Mouse (Mus musculus) limb, embryonic 12.5 days (tissue): ENCODE data around the gene Klhdc10. TPM values are rescaled to one million over a fixed set of nuclear protein-coding genes. Genes with fewer than 3 reads are reported as not detected.
A peak's percentile ranks its signal among the peaks of the same experiment; 100 is the strongest.

Source experiments
- ATAC-seq: fragments of 200-750 bp; cut with Nextera tagmentation; 2 replicates; pipeline ENCODE4 v1.8.0; 2017; ENCODE audit warnings: low read depth, moderate TSS enrichment; ENCODE audit not compliant: insufficient number of reproducible peaks, insufficient read depth, low FRiP score, low TSS enrichment
- H3K27ac ChIP-seq: fragments of 300-500 bp; sonication (generic); 2 replicates; pipeline ENCODE4 v1.5.1; 2016; ENCODE audit warnings: mild to moderate bottlenecking, moderate library complexity
- H3K27me3 ChIP-seq: fragments of 300-500 bp; sonication (generic); 2 replicates; pipeline ENCODE4 v1.6.1; 2016; ENCODE audit warnings: mild to moderate bottlenecking, moderate library complexity
- H3K36me3 ChIP-seq: fragments of 300-500 bp; sonication (generic); 2 replicates; pipeline ENCODE4 v1.6.1; 2016; ENCODE audit warnings: mild to moderate bottlenecking, moderate library complexity
- H3K4me1 ChIP-seq: fragments of 300-500 bp; sonication (generic); replicated peaks from 2 replicates; pipeline ENCODE4 v1.6.1; 2016
- H3K4me2 ChIP-seq: fragments of 300-500 bp; sonication (generic); 2 replicates; pipeline ENCODE4 v1.6.1; 2016; ENCODE audit warnings: mild to moderate bottlenecking, moderate library complexity
- H3K4me3 ChIP-seq: fragments of 300-500 bp; sonication (generic); replicated peaks from 2 replicates; pipeline ENCODE4 v1.5.1; 2016; ENCODE audit warnings: mild to moderate bottlenecking
- H3K9ac ChIP-seq: fragments of 300-500 bp; sonication (generic); replicated peaks from 2 replicates; pipeline ENCODE4 v1.6.1; 2016; ENCODE audit warnings: mild to moderate bottlenecking, moderate library complexity
- H3K9me3 ChIP-seq: fragments of 300-500 bp; sonication (generic); 2 replicates; pipeline ENCODE4 v1.6.1; 2016; ENCODE audit warnings: mild to moderate bottlenecking, moderate library complexity
- WGBS: fragments of 180-500 bp; shearing (Covaris S2); methylation state at CpG from one replicate; pipeline ENCODE4 v1.1.7; 2016; 5-methylcytosine and 5-hydroxymethylcytosine counted together
- polyA plus RNA-seq: library from polyadenylated mRNA; unstranded; fragments of >200 nt; fragmentation: Nextera tagmentation; extraction: Ambion mirVana; gene quantifications from 2 replicates; pipeline ENCODE4 v1.2.1, GENCODE M21; 2016

Klhdc10 gene
- polyA plus RNA-seq, 1 experiment from 2014 or later, result 41.8 TPM

GRCm38 (mm10) chr6:30403465-30403864, 1.8 kb downstream of the Klhdc10 start:
- H3K27ac ChIP-seq, result no peak overlapping the region

GRCm38 (mm10) chr6:30404671-30405070, 3.0 kb downstream of the Klhdc10 start:
- WGBS, result 86% methylated on average over 5 of the region's 5 CpGs

More at GRCm38 (mm10) chr6:30403465-30403864, 1.8 kb downstream of the Klhdc10 start:
- Histone ChIP-seq H3K9ac (no peak overlapping the region), H3K27me3 (no peaks in the 10 kb centered on the region), H3K4me3 (peak overlapping the region; percentile 24), H3K4me1 (no peaks in the 10 kb centered on the region), H3K36me3 (peaks cover 17% of the 10 kb centered on the region), H3K4me2 (peak overlapping the region; percentile 51), H3K9me3 (no peaks in the 10 kb centered on the region)
- 20% methylated on average over 4 of the region's 4 CpGs for WGBS
- ATAC-seq, result no peak

GRCm38 (mm10) chr6:30408276-30408675, 6.6 kb downstream of the Klhdc10 start:
- Histone ChIP-seq H3K4me3 (no peak overlapping the region), H3K9ac (no peak overlapping the region), H3K36me3 (peaks cover 17% of the 10 kb centered on the region), H3K27me3 (no peaks in the 10 kb centered on the region), H3K27ac (no peak overlapping the region), H3K9me3 (no peaks in the 10 kb centered on the region), H3K4me1 (no peaks in the 10 kb centered on the region), H3K4me2 (no peak overlapping the region)
- ATAC-seq, result no peak
- WGBS, result 92% methylated on average over 4 of the region's 4 CpGs

More at GRCm38 (mm10) chr6:30404671-30405070, 3.0 kb downstream of the Klhdc10 start:
- Histone ChIP-seq H3K9ac (no peak overlapping the region), H3K27ac (no peak overlapping the region), H3K4me1 (no peaks in the 10 kb centered on the region), H3K4me2 (peak overlapping the region; percentile 21; the same call in 1 of the 2 replicates), H3K36me3 (peaks cover 17% of the 10 kb centered on the region), H3K4me3 (no peak overlapping the region), H3K27me3 (no peaks in the 10 kb centered on the region), H3K9me3 (no peaks in the 10 kb centered on the region)
- no peak for ATAC-seq

GRCm38 (mm10) chr6:30409399-30410093, 7.9 kb downstream of the Klhdc10 start:
- H3K36me3 ChIP-seq, result peaks cover 17% of the 10 kb centered on the region
- no peak overlapping the region for H3K27ac ChIP-seq
- no peak overlapping the region for H3K9ac ChIP-seq
- no peak overlapping the region for H3K4me3 ChIP-seq
- ATAC-seq, result no peak
- WGBS, result 88% methylated on average over 7 of the region's 7 CpGs
- H3K9me3 ChIP-seq, result no peaks in the 10 kb centered on the region
- H3K4me1 ChIP-seq, result no peaks in the 10 kb centered on the region
- H3K4me2 ChIP-seq, result no peak overlapping the region
- H3K27me3 ChIP-seq, result no peaks in the 10 kb centered on the region

- H3K27ac ChIP-seq, result no peak overlapping the region
Observed at GRCm38 (mm10) chr6:30411311-30411710, 9.6 kb downstream of the Klhdc10 start.

GRCm38 (mm10) chr6:30416126-30416525, 14.5 kb downstream of the Klhdc10 start:
- peaks cover 21% of the 10 kb centered on the region for H3K36me3 ChIP-seq
- no peak overlapping the region for H3K4me2 ChIP-seq
- no peak overlapping the region for H3K9ac ChIP-seq
- no peak for ATAC-seq
- no peak overlapping the region for H3K4me3 ChIP-seq
- H3K27me3 ChIP-seq, result no peaks in the 10 kb centered on the region
- no peak overlapping the region for H3K27ac ChIP-seq
- no peaks in the 10 kb centered on the region for H3K9me3 ChIP-seq
- WGBS, result 87% methylated on average over 2 of the region's 2 CpGs
- no peaks in the 10 kb centered on the region for H3K4me1 ChIP-seq

More at GRCm38 (mm10) chr6:30411311-30411710, 9.6 kb downstream of the Klhdc10 start:
- WGBS, result 76% methylated on average over 4 of the region's 4 CpGs
- H3K4me3 ChIP-seq, result no peak overlapping the region
- ATAC-seq, result no peak
- no peaks in the 10 kb centered on the region for H3K4me1 ChIP-seq
- no peaks in the 10 kb centered on the region for H3K9me3 ChIP-seq
- no peaks in the 10 kb centered on the region for H3K27me3 ChIP-seq
- H3K9ac ChIP-seq, result no peak overlapping the region
- H3K36me3 ChIP-seq, result peaks cover 17% of the 10 kb centered on the region
- no peak overlapping the region for H3K4me2 ChIP-seq

- no peak overlapping the region for H3K27ac ChIP-seq
- H3K36me3 ChIP-seq, result peaks cover 28% of the 10 kb centered on the region
Observed at GRCm38 (mm10) chr6:30416801-30417200, 15.1 kb downstream of the Klhdc10 start.

GRCm38 (mm10) chr6:30432461-30433192, 31.0 kb downstream of the Klhdc10 start:
- peak overlapping the region; percentile 51 for H3K27ac ChIP-seq
- no peak overlapping the region for H3K4me2 ChIP-seq

More at GRCm38 (mm10) chr6:30416801-30417200, 15.1 kb downstream of the Klhdc10 start:
- WGBS, result 86% methylated on average over 7 of the region's 7 CpGs
- ATAC-seq, result no peak
- H3K9me3 ChIP-seq, result no peaks in the 10 kb centered on the region
- no peak overlapping the region for H3K4me3 ChIP-seq
- no peak overlapping the region for H3K9ac ChIP-seq
- no peak overlapping the region for H3K4me2 ChIP-seq
- H3K4me1 ChIP-seq, result no peaks in the 10 kb centered on the region
- no peaks in the 10 kb centered on the region for H3K27me3 ChIP-seq

GRCm38 (mm10) chr6:30436476-30436875, 34.8 kb downstream of the Klhdc10 start:
- Histone ChIP-seq H3K4me3 (no peak overlapping the region), H3K27ac (no peak overlapping the region), H3K36me3 (peaks cover 26% of the 10 kb centered on the region), H3K9me3 (no peaks in the 10 kb centered on the region), H3K9ac (no peak overlapping the region), H3K4me2 (no peak overlapping the region), H3K27me3 (no peaks in the 10 kb centered on the region), H3K4me1 (0 out of 2 replicates have a peak, but pooled peaks cover 5% of the 10 kb centered on the region)
- ATAC-seq, result no peak
- WGBS, result 93% methylated on average over 3 of the region's 3 CpGs

More at GRCm38 (mm10) chr6:30432461-30433192, 31.0 kb downstream of the Klhdc10 start:
- no peaks in the 10 kb centered on the region for H3K9me3 ChIP-seq
- H3K9ac ChIP-seq, result no peak overlapping the region
- peaks cover 6% of the 10 kb centered on the region; the same call in 1 of the 2 replicates for H3K36me3 ChIP-seq
- H3K27me3 ChIP-seq, result no peaks in the 10 kb centered on the region
- H3K4me3 ChIP-seq, result no peak overlapping the region
- WGBS, result 72% methylated on average over 3 of the region's 3 CpGs
- H3K4me1 ChIP-seq, result 0 out of 2 replicates have a peak, but pooled peaks cover 5% of the 10 kb centered on the region
- no peak for ATAC-seq

- H3K36me3 ChIP-seq, result peaks cover 32% of the 10 kb centered on the region
- WGBS, result 75% methylated on average over 3 of the region's 3 CpGs
Observed at GRCm38 (mm10) chr6:30437054-30437453, 35.4 kb downstream of the Klhdc10 start.

GRCm38 (mm10) chr6:30439576-30439975, 37.9 kb downstream of the Klhdc10 start:
- Histone ChIP-seq H3K9me3 (no peaks in the 10 kb centered on the region), H3K27me3 (no peaks in the 10 kb centered on the region), H3K27ac (no peak overlapping the region), H3K4me3 (no peak overlapping the region), H3K36me3 (peaks cover 51% of the 10 kb centered on the region), H3K9ac (no peak overlapping the region), H3K4me1 (0 out of 2 replicates have a peak, but pooled peaks cover 2% of the 10 kb centered on the region), H3K4me2 (no peak overlapping the region)
- no peak for ATAC-seq
- 96% methylated on average over 10 of the region's 10 CpGs for WGBS

More at GRCm38 (mm10) chr6:30437054-30437453, 35.4 kb downstream of the Klhdc10 start:
- no peak for ATAC-seq
- no peak overlapping the region for H3K4me2 ChIP-seq
- H3K27ac ChIP-seq, result no peak overlapping the region
- H3K4me1 ChIP-seq, result 0 out of 2 replicates have a peak, but pooled peaks cover 5% of the 10 kb centered on the region
- no peak overlapping the region for H3K9ac ChIP-seq
- no peaks in the 10 kb centered on the region for H3K9me3 ChIP-seq
- H3K4me3 ChIP-seq, result no peak overlapping the region
- H3K27me3 ChIP-seq, result no peaks in the 10 kb centered on the region
